Mouse (Mus musculus) ovary, postnatal 14 days (tissue): ENCODE data around the gene Acat2.
"Not testable (repeated sequence)": the region's sequence is repeated elsewhere in the genome, so short reads cannot be mapped to it uniquely, and the experiment has no call there.

ENCODE experiments used
- DNase-seq: peaks from one replicate; pipeline ENCODE4 v3.0.0; 2022; ENCODE audit warnings: low spot score

Acat2 gene

GRCm38 (mm10) chr17:12959377-12959776, 1.2 kb downstream of the Acat2 start:
- DNase-seq, result not testable (repeated sequence)

DNA sequence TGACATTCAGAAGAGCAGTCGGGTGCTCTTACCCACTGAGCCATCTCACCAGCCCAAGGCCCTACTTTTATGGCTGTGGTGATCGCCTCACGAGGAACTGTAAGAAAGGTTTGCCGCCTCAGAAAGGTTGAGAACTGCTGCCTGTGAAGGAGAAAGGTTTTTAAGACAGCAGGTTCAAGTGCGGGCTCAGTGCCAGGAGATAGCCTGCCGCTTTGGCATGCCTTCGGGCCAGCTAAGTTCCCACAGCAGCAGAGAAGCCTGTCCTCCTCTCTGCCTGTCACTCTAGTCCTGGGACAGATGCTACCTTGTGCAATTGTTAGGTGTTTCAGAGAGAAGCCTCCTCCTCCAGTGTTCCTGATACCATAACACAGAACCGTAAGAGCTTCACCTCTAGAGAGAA, 3.9 kb downstream of the Acat2 start:
- DNase-seq, result no peak

- no peak for DNase-seq
These were observed 10.9 kb downstream of the Acat2 start for GRCm38 (mm10) chr17:12949669-12950068.

- no peak for DNase-seq
These were observed 17.9 kb downstream of the Acat2 start for GRCm38 (mm10) chr17:12942459-12943162.

DNA sequence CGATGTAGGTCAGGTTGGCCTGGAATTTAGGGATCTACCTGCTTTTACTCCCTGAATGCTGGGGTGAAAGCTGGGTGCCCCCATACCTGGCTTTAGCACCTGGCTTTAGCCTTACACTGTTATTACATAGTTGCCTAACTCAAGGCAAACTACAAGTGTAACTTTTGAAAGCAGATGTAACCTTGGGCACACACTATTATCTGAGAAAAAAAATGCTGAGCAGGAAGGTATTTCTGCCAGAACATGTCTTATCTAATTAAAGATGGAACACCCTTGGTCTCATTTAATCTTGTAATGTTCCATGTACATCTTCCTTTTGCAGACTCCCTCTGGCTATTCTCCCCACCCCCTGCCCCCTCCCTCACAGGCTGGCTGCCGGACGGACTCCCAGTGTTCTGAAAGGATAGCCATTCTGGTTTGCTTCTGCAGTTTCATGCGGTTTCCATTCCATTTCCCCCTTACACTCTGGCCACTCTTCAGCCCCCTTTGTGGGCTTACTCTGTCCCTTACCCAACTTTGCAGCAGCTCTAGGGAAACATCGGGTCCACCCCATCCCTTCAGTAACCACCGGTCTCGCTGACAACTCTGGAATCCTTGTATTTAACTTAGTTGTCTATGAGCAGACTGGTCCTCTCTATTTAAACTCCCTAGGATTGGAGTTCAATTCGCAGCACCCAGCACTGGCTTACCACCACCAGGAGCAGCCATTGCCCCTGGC, 18.8 kb downstream of the Acat2 start:
- DNase-seq, result no peak

- peak; percentile 17 for DNase-seq
These were observed 20.3 kb downstream of the Acat2 start, which contains the start of gene Acat3 for GRCm38 (mm10) chr17:12940151-12940805. Gene Acat3 (minus strand): TSS chr17:12940600.

DNA sequence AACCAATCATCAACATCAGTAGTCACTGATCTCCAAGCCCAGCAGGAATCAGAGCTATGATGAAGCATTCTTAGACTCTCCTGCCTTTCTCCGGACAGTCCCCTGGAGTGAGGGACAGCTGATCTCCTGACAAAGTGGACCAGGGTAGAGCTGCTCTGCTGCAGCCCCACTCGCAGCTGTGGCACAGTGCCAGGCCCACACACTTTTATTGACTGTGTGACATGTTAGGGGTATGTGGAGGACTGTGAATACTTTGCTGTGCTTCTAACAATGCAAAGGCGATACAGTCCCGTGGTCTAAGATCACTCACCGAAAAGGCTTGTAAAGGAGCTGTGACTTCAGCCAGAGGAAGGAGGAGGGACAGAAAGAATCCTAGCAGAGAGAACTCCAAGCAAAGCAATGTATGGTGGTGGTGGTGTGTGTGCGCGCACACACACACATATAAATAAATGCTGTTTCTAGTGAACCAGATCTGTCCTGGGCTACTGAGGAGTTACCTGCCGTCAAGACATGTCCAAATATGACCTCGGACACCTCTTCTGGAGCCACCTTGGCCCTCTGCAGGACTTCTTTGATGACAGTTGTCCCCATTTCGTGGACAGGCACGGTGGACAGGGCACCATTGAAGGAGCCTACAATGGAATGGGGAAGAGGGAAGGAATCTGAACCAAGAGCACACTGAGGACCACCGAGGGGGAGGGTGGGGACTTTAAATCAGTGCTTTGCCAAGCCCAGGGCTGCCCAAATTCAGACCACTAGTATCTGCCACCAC, 21.0 kb downstream of the Acat2 start:
- DNase-seq, result not testable (repeated sequence)

- no peak for DNase-seq
These were observed 22.5 kb downstream of the Acat2 start for GRCm38 (mm10) chr17:12938077-12938476.

- no peak for DNase-seq
These were observed 23.1 kb downstream of the Acat2 start for GRCm38 (mm10) chr17:12937412-12937970.

GRCm38 (mm10) chr17:12935719-12936118, 24.8 kb downstream of the Acat2 start:
- DNase-seq, result no peak

DNA sequence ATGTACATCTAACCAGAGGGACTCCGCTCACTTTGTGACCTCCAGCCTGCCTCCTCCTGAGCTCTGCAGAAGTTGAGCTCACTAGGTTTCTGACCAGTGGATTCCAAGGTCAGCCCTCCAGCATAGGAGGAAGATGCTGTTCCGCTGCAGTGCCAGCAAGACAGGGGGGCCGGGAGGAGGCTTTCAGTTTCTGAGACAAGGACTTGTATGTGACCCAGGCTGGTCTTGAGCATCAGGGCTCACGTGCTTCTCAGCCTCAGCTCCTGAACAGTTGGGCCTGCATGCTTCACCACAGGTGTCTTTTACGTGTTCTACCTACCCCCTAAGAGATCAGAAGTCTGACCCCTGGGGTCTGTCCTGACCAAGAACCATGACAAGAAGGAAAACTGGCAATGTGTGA, 29.0 kb downstream of the Acat2 start:
- not testable (repeated sequence) for DNase-seq

DNA sequence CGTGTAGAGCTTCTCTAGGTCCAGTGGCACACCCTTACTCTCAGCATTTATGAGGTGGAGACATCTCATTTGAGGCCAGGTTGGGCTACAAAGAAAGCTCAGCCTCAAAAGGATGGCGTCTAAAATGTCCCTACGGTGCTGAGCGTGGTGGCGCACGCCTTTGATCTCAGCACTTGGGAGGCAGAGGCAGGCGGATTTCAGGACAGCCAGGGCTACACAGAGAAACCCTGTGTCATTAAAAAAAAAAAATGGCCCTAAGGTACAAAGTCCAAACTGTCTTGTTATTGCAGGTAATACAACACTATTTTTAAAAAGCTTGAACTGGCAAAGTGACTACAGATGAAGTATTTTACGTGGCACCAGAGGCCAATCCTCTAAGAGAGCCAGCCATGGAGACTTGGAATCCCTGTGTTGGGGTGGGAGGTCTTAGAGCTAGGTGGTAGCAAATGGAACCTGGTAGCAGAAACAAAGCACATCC, 34.8 kb downstream of the Acat2 start:
- DNase-seq, result no peak

DNA sequence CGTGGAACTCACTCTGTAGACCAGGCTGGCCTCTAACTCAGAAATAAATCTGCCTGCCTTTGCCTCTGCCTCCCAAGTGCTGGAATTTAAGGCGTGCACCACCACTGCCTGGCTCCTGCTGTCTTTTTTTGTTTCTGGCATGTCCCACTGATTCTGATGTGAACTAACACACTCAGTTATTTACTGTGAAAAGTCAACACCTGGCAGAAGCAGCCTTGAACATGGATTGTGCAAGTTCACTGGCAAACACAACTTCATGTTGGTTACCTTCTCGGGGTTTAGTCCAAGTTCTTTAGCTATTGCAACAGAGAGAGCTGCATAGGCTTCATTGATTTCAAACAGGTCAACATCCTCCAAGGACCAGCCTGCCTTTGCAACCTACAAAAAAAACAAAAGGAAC, 35.5 kb downstream of the Acat2 start:
- no peak for DNase-seq

- no peak for DNase-seq
These were observed 39.5 kb downstream of the Acat2 start for GRCm38 (mm10) chr17:12921073-12921472.

DNA sequence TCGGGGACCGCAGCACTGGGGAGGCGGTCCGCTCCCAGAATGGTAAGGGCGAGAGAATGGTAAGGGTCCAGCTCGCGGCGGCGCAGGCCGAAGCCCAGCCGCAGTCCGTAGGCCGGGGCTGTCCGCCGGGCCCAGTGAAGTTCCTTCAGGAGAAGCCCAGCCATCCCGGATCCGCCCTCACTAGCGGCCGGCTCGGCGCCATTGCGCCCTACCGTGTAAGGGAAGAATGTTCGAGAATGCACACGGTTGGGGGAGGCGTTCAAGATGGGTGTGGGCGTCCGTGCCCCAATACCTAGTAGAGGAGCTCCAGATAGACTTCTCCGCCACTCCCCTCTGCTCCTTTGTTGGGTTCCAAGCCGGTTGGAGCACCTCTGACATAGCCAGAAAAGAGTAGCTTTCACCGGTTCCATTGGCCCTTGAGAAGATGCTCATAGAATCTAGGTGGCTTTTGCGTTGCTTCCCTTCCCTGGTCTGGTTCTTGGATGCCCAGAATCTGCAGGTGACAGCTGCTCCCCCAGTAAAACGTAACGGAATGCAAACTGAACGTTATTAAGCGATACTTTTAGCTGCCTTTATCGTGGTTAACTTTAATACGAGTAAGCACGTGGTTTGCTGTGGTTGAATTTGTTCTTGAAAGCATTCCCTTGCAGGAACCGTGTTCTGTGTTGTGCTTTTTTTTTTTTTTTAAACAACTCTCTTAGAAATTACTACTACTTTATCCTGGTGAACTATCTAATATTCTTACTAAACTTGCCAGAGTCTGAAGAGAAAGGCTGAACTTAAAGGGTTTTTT, 43.8 kb downstream of the Acat2 start:
- DNase-seq, result no peak

DNA sequence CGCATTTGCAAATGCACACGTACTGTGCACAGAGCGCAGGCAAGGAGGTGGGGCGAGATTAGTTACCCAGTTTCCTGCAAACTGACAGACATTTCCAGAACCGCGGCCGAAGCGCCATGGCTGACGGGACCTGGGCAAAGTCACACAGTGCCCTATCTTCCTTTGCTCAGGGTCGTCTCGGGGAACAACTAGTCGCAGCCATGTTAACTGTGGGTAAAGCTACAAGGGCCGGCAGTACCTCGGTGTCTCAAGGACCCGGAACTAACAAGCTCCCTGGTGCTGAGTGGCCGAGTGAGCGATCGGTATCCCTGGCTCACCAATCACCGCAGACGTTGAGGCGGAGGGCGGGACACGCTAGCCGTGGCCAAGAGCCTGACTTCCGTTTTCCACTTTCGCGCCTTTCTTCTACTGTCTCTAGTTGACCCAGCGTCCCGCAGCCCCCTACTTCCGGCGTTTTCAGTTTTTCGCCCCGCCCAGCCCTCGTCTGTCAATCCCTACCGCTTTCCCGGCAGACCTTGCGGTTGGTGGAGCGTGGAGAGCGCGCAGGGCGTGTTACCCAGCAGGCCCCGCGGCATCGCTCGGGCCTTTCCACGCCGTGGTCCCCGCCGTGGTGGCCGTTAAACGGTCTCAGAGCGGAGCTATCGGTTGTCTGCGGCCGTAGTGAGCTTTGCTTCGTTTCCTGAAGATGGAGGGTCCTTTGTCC, 44.5 kb downstream of the Acat2 start, which contains the start of gene Mrpl18:
TSS of gene Mrpl18 (minus strand) at position 465 of the 703 bp plus-strand sequence.
- DNase-seq, result peak; percentile 95

DNA sequence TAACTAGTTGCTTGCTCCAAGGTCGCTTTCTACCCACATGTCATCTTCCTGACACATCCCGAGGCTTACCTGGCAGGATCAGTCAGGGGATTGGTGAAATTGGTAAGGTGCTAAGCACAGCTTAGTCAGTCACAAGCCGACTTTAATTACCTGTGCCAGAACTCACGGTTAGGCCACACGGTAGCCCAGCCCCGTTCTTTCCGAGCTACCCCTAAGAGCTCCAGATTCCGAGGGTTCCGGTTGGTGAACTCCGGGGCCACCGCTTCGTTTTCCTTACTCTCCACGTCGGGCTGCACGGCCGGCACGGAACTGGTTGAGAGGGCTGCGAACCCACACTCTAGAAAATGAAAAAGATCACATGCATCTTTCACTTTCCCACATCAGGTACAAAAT, 45.1 kb downstream of the Acat2 start, which contains the start of gene Tcp1:
TSS of gene Tcp1 (plus strand) at position 214 of the 393 bp plus-strand sequence.
- DNase-seq, result no peak

DNA sequence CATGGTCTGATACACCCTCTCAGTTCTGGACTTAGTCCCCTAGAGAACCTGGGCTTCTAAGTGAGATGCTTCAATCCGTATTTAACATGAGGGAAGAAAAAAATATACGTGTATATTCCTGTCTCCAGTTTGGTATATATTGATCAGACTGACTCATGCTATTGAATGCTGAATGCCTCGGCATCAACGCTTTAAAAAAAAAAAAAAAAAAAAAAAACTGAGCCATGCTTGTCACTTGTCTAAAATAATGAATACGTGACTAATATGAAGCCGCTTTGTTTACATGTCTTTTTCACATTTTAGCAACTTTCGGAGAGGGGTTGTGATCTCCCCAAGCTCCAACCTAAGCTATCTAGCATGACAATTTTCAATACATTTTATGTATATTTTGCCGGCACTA, 50.2 kb downstream of the Acat2 start:
- DNase-seq, result no peak

- DNase-seq, result no peak
These were observed 50.9 kb downstream of the Acat2 start, which contains the start of gene Pnldc1 for GRCm38 (mm10) chr17:12909361-12910280. Gene Pnldc1 (minus strand): TSS chr17:12910230.
